Mouse (Mus musculus) forebrain, embryonic 12.5 days (tissue): ENCODE results near the gene Rwdd4a. TPM values are rescaled to one million over a fixed set of nuclear protein-coding genes. Genes with fewer than 3 reads are reported as not detected.

Source experiments
- ATAC-seq: fragments of 200-750 bp; cut with Nextera tagmentation; 2 replicates; pipeline ENCODE4 v1.8.0; 2017; ENCODE audit warnings: moderate TSS enrichment; ENCODE audit not compliant: low FRiP score
- H3K27ac ChIP-seq: fragments of 300-500 bp; sonication (generic); 2 replicates; pipeline ENCODE4 v1.5.1; 2016; ENCODE audit warnings: mild to moderate bottlenecking
- H3K27me3 ChIP-seq: fragments of 300-500 bp; sonication (generic); 2 replicates; pipeline ENCODE4 v1.6.1; 2016; ENCODE audit warnings: mild to moderate bottlenecking
- H3K36me3 ChIP-seq: fragments of 300-500 bp; sonication (generic); replicated peaks from 2 replicates; pipeline ENCODE4 v1.6.1; 2016; ENCODE audit warnings: mild to moderate bottlenecking
- H3K4me1 ChIP-seq: fragments of 300-500 bp; sonication (generic); 2 replicates; pipeline ENCODE4 v1.6.1; 2016
- H3K4me2 ChIP-seq: fragments of 300-500 bp; sonication (generic); 2 replicates; pipeline ENCODE4 v1.6.1; 2016; ENCODE audit warnings: mild to moderate bottlenecking, moderate library complexity
- H3K4me3 ChIP-seq: fragments of 300-500 bp; sonication (generic); replicated peaks from 2 replicates; pipeline ENCODE4 v1.5.1; 2016; ENCODE audit warnings: mild to moderate bottlenecking
- H3K9ac ChIP-seq: fragments of 300-500 bp; sonication (generic); 2 replicates; pipeline ENCODE4 v1.6.1; 2016; ENCODE audit warnings: mild to moderate bottlenecking
- H3K9me3 ChIP-seq: fragments of 300-500 bp; sonication (generic); 2 replicates; pipeline ENCODE4 v1.6.1; 2016
- whole genome bisulfite sequencing: fragments of 180-500 bp; shearing (Covaris S2); methylation state at CpG from one replicate; pipeline ENCODE4 v1.1.7; 2016; 5-methylcytosine and 5-hydroxymethylcytosine counted together
- polyA plus RNA-seq: library from polyadenylated mRNA; unstranded; fragments of >200 nt; fragmentation: Nextera tagmentation; extraction: Ambion mirVana; gene quantifications from 2 replicates; pipeline ENCODE4 v1.2.1, GENCODE M21; 2016

Gene Rwdd4a
- polyA plus RNA-seq: 44.8 and 47.9 TPM in 2 replicates

GRCm38 (mm10) chr8:47533344-47534125 is at the start of gene Rwdd4a, which contains the start of gene Trappc11:
Gene Rwdd4a (plus strand): TSS chr8:47533664.
Gene Trappc11 (minus strand): TSS chr8:47533470.
- ATAC-seq: peak; percentile 99
- H3K9me3 ChIP-seq: no peaks in the 10 kb centered on the region
- H3K4me3 ChIP-seq: peak within 1 kb of the TSS; percentile 90
- H3K9ac ChIP-seq: peak within 1 kb of the TSS; percentile 91
- H3K4me1 ChIP-seq: peaks cover 25% of the 10 kb centered on the region
- H3K36me3 ChIP-seq: peaks cover 25% of the 10 kb centered on the region
- H3K27me3 ChIP-seq: no peaks in the 10 kb centered on the region
- peak within 1 kb of the TSS; percentile 88 for H3K4me2 ChIP-seq
- under 1% methylated on average over 65 of the region's 65 CpGs for WGBS
- peak within 1 kb of the TSS; percentile 87 for H3K27ac ChIP-seq

- Histone ChIP-seq H3K4me1 (peaks cover 14% of the 10 kb centered on the region), H3K9me3 (peaks cover 5% of the 10 kb centered on the region; the same call in 1 of the 2 replicates), H3K27ac (no peak overlapping the region), H3K4me3 (no peak overlapping the region), H3K4me2 (no peak overlapping the region), H3K27me3 (no peaks in the 10 kb centered on the region), H3K9ac (no peak overlapping the region), H3K36me3 (peaks cover 37% of the 10 kb centered on the region)
- WGBS: 93% methylated on average over 3 of the region's 3 CpGs
- no peak for ATAC-seq
Measured at GRCm38 (mm10) chr8:47487231-47487630, 46.2 kb upstream of the Rwdd4a start.

GRCm38 (mm10) chr8:47493106-47493505 is 40.4 kb upstream of the Rwdd4a start:
- H3K4me3 ChIP-seq: no peak overlapping the region
- peaks cover 10% of the 10 kb centered on the region for H3K4me1 ChIP-seq
- no peak for ATAC-seq
- no peak overlapping the region for H3K9ac ChIP-seq
- peaks cover 74% of the 10 kb centered on the region for H3K36me3 ChIP-seq
- no peak overlapping the region for H3K27ac ChIP-seq
- H3K27me3 ChIP-seq: no peaks in the 10 kb centered on the region
- 96% methylated on average over 12 of the region's 12 CpGs for WGBS
- no peak overlapping the region for H3K4me2 ChIP-seq
- H3K9me3 ChIP-seq: no peaks in the 10 kb centered on the region

GRCm38 (mm10) chr8:47494602-47495153 is 38.8 kb upstream of the Rwdd4a start:
- Histone ChIP-seq H3K27me3 (no peaks in the 10 kb centered on the region), H3K4me2 (no peak overlapping the region), H3K36me3 (peaks cover 79% of the 10 kb centered on the region), H3K9me3 (no peaks in the 10 kb centered on the region), H3K27ac (no peak overlapping the region), H3K4me3 (no peak overlapping the region), H3K9ac (no peak overlapping the region), H3K4me1 (no peaks in the 10 kb centered on the region)
- no peak for ATAC-seq
- WGBS: 91% methylated on average over 12 of the region's 12 CpGs

- Histone ChIP-seq H3K27me3 (no peaks in the 10 kb centered on the region), H3K9me3 (no peaks in the 10 kb centered on the region), H3K27ac (no peak overlapping the region), H3K36me3 (peaks cover 81% of the 10 kb centered on the region), H3K4me2 (no peak overlapping the region), H3K4me3 (no peak overlapping the region), H3K9ac (no peak overlapping the region), H3K4me1 (no peaks in the 10 kb centered on the region)
- WGBS: 93% methylated on average over 6 of the region's 6 CpGs
- ATAC-seq: no peak
Measured at GRCm38 (mm10) chr8:47495428-47495827, 38.0 kb upstream of the Rwdd4a start.

GRCm38 (mm10) chr8:47501994-47502393 is 31.5 kb upstream of the Rwdd4a start:
- 76% methylated on average over 2 of the region's 2 CpGs for WGBS
- no peak overlapping the region for H3K4me3 ChIP-seq
- no peaks in the 10 kb centered on the region for H3K27me3 ChIP-seq
- no peak overlapping the region for H3K27ac ChIP-seq
- H3K4me1 ChIP-seq: no peaks in the 10 kb centered on the region
- no peak for ATAC-seq
- no peaks in the 10 kb centered on the region for H3K9me3 ChIP-seq
- H3K36me3 ChIP-seq: peaks cover 74% of the 10 kb centered on the region
- H3K4me2 ChIP-seq: no peak overlapping the region
- H3K9ac ChIP-seq: no peak overlapping the region

GRCm38 (mm10) chr8:47502546-47502945 is 30.9 kb upstream of the Rwdd4a start:
- peaks cover 71% of the 10 kb centered on the region for H3K36me3 ChIP-seq
- H3K4me2 ChIP-seq: no peak overlapping the region
- no peak for ATAC-seq
- H3K27ac ChIP-seq: no peak overlapping the region
- H3K9ac ChIP-seq: no peak overlapping the region
- no peaks in the 10 kb centered on the region for H3K9me3 ChIP-seq
- no peaks in the 10 kb centered on the region for H3K4me1 ChIP-seq
- no peak overlapping the region for H3K4me3 ChIP-seq
- no peaks in the 10 kb centered on the region for H3K27me3 ChIP-seq
- 96% methylated on average over 13 of the region's 13 CpGs for WGBS

GRCm38 (mm10) chr8:47505431-47505830 is 28.0 kb upstream of the Rwdd4a start:
- WGBS: 89% methylated on average over 12 of the region's 12 CpGs
- Histone ChIP-seq H3K4me1 (no peaks in the 10 kb centered on the region), H3K4me2 (no peak overlapping the region), H3K4me3 (no peak overlapping the region), H3K36me3 (peaks cover 69% of the 10 kb centered on the region), H3K9ac (no peak overlapping the region), H3K9me3 (no peaks in the 10 kb centered on the region), H3K27ac (no peak overlapping the region), H3K27me3 (no peaks in the 10 kb centered on the region)
- no peak for ATAC-seq

- Histone ChIP-seq H3K9me3 (no peaks in the 10 kb centered on the region), H3K27me3 (no peaks in the 10 kb centered on the region), H3K4me1 (no peaks in the 10 kb centered on the region), H3K9ac (no peak overlapping the region), H3K4me2 (no peak overlapping the region), H3K27ac (no peak overlapping the region), H3K36me3 (peaks cover 56% of the 10 kb centered on the region), H3K4me3 (no peak overlapping the region)
- WGBS: 93% methylated on average over 9 of the region's 9 CpGs
- no peak for ATAC-seq
Measured at GRCm38 (mm10) chr8:47510930-47511329, 22.5 kb upstream of the Rwdd4a start.

GRCm38 (mm10) chr8:47513601-47514000 is 19.9 kb upstream of the Rwdd4a start:
- ATAC-seq: no peak
- peaks cover 65% of the 10 kb centered on the region for H3K36me3 ChIP-seq

GRCm38 (mm10) chr8:47528094-47528493 is 5.4 kb upstream of the Rwdd4a start:
- Histone ChIP-seq H3K36me3 (peaks cover 49% of the 10 kb centered on the region), H3K9ac (no peak overlapping the region)
- 100% methylated on average over 1 of the region's 1 CpGs for WGBS

More at GRCm38 (mm10) chr8:47513601-47514000, 19.9 kb upstream of the Rwdd4a start:
- Histone ChIP-seq H3K4me2 (no peak overlapping the region), H3K9me3 (no peaks in the 10 kb centered on the region), H3K4me3 (no peak overlapping the region), H3K27me3 (no peaks in the 10 kb centered on the region), H3K9ac (no peak overlapping the region), H3K27ac (no peak overlapping the region), H3K4me1 (no peaks in the 10 kb centered on the region)
- 93% methylated on average over 15 of the region's 15 CpGs for WGBS

GRCm38 (mm10) chr8:47538323-47538722 is 4.9 kb downstream of the Rwdd4a start:
- WGBS: 67% methylated on average over 4 of the region's 4 CpGs
- H3K27me3 ChIP-seq: no peaks in the 10 kb centered on the region
- H3K4me2 ChIP-seq: no peak overlapping the region
- peaks cover 36% of the 10 kb centered on the region for H3K36me3 ChIP-seq
- no peaks in the 10 kb centered on the region for H3K9me3 ChIP-seq
- no peak for ATAC-seq
- H3K9ac ChIP-seq: no peak overlapping the region
- peaks cover 13% of the 10 kb centered on the region for H3K4me1 ChIP-seq
- H3K27ac ChIP-seq: no peak overlapping the region
- no peak overlapping the region for H3K4me3 ChIP-seq

More at GRCm38 (mm10) chr8:47528094-47528493, 5.4 kb upstream of the Rwdd4a start:
- no peak for ATAC-seq
- no peaks in the 10 kb centered on the region for H3K27me3 ChIP-seq
- no peak overlapping the region for H3K27ac ChIP-seq
- H3K4me2 ChIP-seq: no peak overlapping the region
- no peak overlapping the region for H3K4me3 ChIP-seq
- no peaks in the 10 kb centered on the region for H3K9me3 ChIP-seq
- H3K4me1 ChIP-seq: peaks cover 13% of the 10 kb centered on the region
